Mouse (Mus musculus) small intestine, adult 2 months (tissue): ENCODE results near the gene Impad1.

ENCODE experiments used
- CTCF ChIP-seq: fragments of 200-500 bp; IDR thresholded peaks from 2 replicates; pipeline ENCODE4 v1.5.1; 2012; ENCODE audit warnings: low read depth, mild to moderate bottlenecking, control low read depth, inconsistent platforms, low read length, moderate library complexity, mixed read lengths; ENCODE audit not compliant: insufficient replicate concordance, insufficient read length; ENCODE audit errors: extremely low read depth
- POLR2A ChIP-seq: fragments of 200-500 bp; IDR thresholded peaks from 2 replicates; pipeline ENCODE4 v1.6.1; 2012; ENCODE audit warnings: low read depth, mild to moderate bottlenecking, control low read depth, inconsistent platforms, low read length, moderate library complexity

GRCm38 (mm10) chr4:4771523-4772114, 21.5 kb downstream of the Impad1 start:
- TF ChIP-seq CTCF (no peak), POLR2A (no peak)
